Mouse (Mus musculus) limb, embryonic 15.5 days (tissue): ENCODE results near the gene Srp54b. TPM values are rescaled to one million over a fixed set of nuclear protein-coding genes. Genes with fewer than 3 reads are reported as not detected.
"Not testable (repeated sequence)": the region's sequence is repeated elsewhere in the genome, so short reads cannot be mapped to it uniquely, and the experiment has no call there.

Experiments used
- ATAC-seq: fragments of 200-750 bp; cut with Nextera tagmentation; 2 replicates; pipeline ENCODE4 v1.8.0; 2017; ENCODE audit warnings: low read depth, moderate TSS enrichment; ENCODE audit not compliant: insufficient number of reproducible peaks, low FRiP score, low TSS enrichment
- H3K27ac ChIP-seq: fragments of 300-500 bp; sonication (generic); 2 replicates; pipeline ENCODE4 v1.5.1; 2015; ENCODE audit warnings: moderate library complexity, mild to moderate bottlenecking, inconsistent platforms
- H3K27me3 ChIP-seq: fragments of 300-500 bp; sonication (generic); 2 replicates; pipeline ENCODE4 v1.6.1; 2015; ENCODE audit warnings: inconsistent platforms
- H3K36me3 ChIP-seq: fragments of 300-500 bp; sonication (generic); 2 replicates; pipeline ENCODE4 v1.6.1; 2015; ENCODE audit warnings: inconsistent platforms
- H3K4me1 ChIP-seq: fragments of 300-500 bp; sonication (generic); 2 replicates; pipeline ENCODE4 v1.6.1; 2015; ENCODE audit warnings: inconsistent platforms
- H3K4me2 ChIP-seq: fragments of 300-500 bp; sonication (generic); 2 replicates; pipeline ENCODE4 v1.6.1; 2015; ENCODE audit warnings: mild to moderate bottlenecking, inconsistent platforms
- H3K4me3 ChIP-seq: fragments of 300-500 bp; sonication (generic); 2 replicates; pipeline ENCODE4 v1.5.1; 2015; ENCODE audit warnings: mild to moderate bottlenecking, inconsistent platforms
- H3K9ac ChIP-seq: fragments of 300-500 bp; sonication (generic); 2 replicates; pipeline ENCODE4 v1.6.1; 2015; ENCODE audit warnings: inconsistent platforms
- H3K9me3 ChIP-seq: fragments of 300-500 bp; sonication (generic); 2 replicates; pipeline ENCODE4 v1.6.1; 2016; ENCODE audit warnings: inconsistent platforms
- WGBS: fragments of 180-500 bp; shearing (Covaris S2); methylation state at CpG from one replicate; pipeline ENCODE4 v1.1.7; 2015; 5-methylcytosine and 5-hydroxymethylcytosine counted together
- polyA plus RNA-seq: library from polyadenylated mRNA; unstranded; fragments of >200 nt; fragmentation: Nextera tagmentation; extraction: Ambion mirVana; gene quantifications from 2 replicates; pipeline ENCODE4 v1.2.1, GENCODE M21; 2015

Srp54b gene
- polyA plus RNA-seq, 1 experiment from 2014 or later: 70.1 TPM

DNA sequence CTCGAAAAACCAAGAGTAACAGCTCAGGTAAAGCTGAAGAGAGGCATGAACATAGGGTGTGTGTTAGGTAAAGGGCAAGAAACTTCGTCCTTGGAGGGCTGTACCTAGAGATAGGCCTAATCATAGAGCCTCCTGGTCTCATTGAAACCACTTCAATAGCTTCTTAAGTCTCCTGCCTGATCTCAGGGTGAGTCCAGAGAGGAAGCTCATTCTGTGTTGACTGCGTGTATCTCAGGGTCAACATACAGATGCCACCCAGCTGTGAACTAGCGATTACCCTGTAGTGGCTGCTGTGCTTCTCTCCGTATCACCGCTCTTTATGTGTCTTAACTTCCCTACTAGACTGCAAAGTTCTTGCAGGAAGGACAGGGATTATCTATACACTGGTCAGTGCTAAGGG lies 58.0 kb downstream of the Srp54b start:
- H3K4me1 ChIP-seq, H3K9me3 ChIP-seq, H3K4me3 ChIP-seq, H3K36me3 ChIP-seq, H3K27ac ChIP-seq, H3K9ac ChIP-seq, H3K4me2 ChIP-seq, H3K27me3 ChIP-seq, ATAC-seq: not testable (repeated sequence)
- no CpG with 5 or more reads among the region's 6 CpGs for WGBS

GRCm38 (mm10) chr12:55229626-55230519 lies 75.0 kb downstream of the Srp54b start, which contains the start of gene Srp54c:
TSS of gene Srp54c (plus strand) at chr12:55230168.
- H3K27ac ChIP-seq, H3K36me3 ChIP-seq, H3K9ac ChIP-seq, H3K4me2 ChIP-seq, H3K9me3 ChIP-seq, H3K4me1 ChIP-seq, H3K27me3 ChIP-seq: not testable (repeated sequence)
- peak within 1 kb of the TSS; percentile 36 for H3K4me3 ChIP-seq
- no CpG with 5 or more reads among the region's 57 CpGs for WGBS
- peak; percentile 98 for ATAC-seq

- H3K9ac ChIP-seq, H3K27ac ChIP-seq, H3K4me1 ChIP-seq, H3K4me2 ChIP-seq, H3K27me3 ChIP-seq, ATAC-seq, H3K9me3 ChIP-seq, H3K36me3 ChIP-seq: not testable (repeated sequence)
- H3K4me3 ChIP-seq: peak overlapping the region; percentile 36
- WGBS: 0% methylated on average over 14 of the region's 25 CpGs
Measured at GRCm38 (mm10) chr12:55230520-55230861, 75.6 kb downstream of the Srp54b start.

Other genes starting within 250 kb of the Srp54b start
- gene Gm20403, start 168.6 kb upstream of the Srp54b start, polyA plus RNA-seq: not detected in 2 replicates
- 19.9 and 20.8 TPM in 2 replicates for gene Baz1a, start 140.8 kb upstream of the Srp54b start, polyA plus RNA-seq
- gene 2700097O09Rik, start 75.0 kb upstream of the Srp54b start, polyA plus RNA-seq: 31.9 and 32.7 TPM in 2 replicates
- gene Srp54a, start 74.8 kb upstream of the Srp54b start, polyA plus RNA-seq: 196 and 204 TPM in 2 replicates
- 30.3 TPM in 2 replicates for gene Fam177a, start 30.6 kb upstream of the Srp54b start, polyA plus RNA-seq
- 0.35 TPM in 1 of 2 replicates, not detected in the other for gene 1700047I17Rik2, start 44.5 kb downstream of the Srp54b start, polyA plus RNA-seq
- 79.0 and 87.9 TPM in 2 replicates for gene Srp54c, start 75.1 kb downstream of the Srp54b start, polyA plus RNA-seq
- 13.2 and 14.2 TPM in 2 replicates for gene 1110008L16Rik, start 144.5 kb downstream of the Srp54b start, polyA plus RNA-seq
- 11.0 and 11.2 TPM in 2 replicates for gene Ppp2r3c, start 147.9 kb downstream of the Srp54b start, polyA plus RNA-seq
- 373 and 378 TPM in 2 replicates for gene Psma6, start 229.1 kb downstream of the Srp54b start, polyA plus RNA-seq